Mouse (Mus musculus): ENCODE results near the gene Pip5kl1. TPM values are rescaled to one million over a fixed set of nuclear protein-coding genes. Genes with fewer than 3 reads are reported as not detected.

The Pip5kl1 gene
- total and polyA plus RNA-seq, 2 experiments: not detected

DNA sequence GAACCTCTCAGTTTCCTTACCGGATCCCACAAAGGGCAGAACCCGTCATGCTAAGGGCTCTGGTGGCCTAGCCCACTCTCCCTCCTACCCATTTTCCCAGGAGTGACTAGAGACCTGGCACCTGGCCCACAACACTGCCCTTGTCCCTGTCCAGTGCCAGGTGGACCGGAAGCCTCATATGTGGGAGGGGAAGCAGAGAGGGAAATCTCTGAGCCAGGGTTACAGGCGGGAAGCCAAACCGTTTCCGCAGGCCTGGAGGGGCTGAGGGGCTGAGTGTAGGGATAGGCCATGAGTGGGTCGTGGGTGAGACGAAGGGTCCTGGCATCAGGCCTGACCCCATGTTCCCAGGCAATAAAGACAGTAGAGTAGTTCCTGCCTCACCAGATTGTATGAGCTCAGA, 23.9 kb downstream of the Pip5kl1 start:
- no peak for DNase-seq (ENCODE audit: extremely low read depth, low read depth, low spot score)
- WGBS: 82% methylated on average over 8 of the region's 8 CpGs
- Histone ChIP-seq H3K9ac (ENCODE audit: low read depth, low read length) (no peak overlapping the region), H3K4me3 (ENCODE audit: insufficient read depth, low read depth, low read length) (no peak overlapping the region), H3K27me3 (ENCODE audit: control insufficient read depth, insufficient read depth, low read length) (no peaks in the 10 kb centered on the region), H3K27ac (replicated peaks; ENCODE audit: insufficient read depth, low read depth, low read length) (no peak overlapping the region), H3K4me1 (ENCODE audit: control insufficient read depth, insufficient read depth, low read length) (no peaks in the 10 kb centered on the region), H3K79me2 (ENCODE audit: control insufficient read depth, insufficient read depth, low read length) (no peaks in the 10 kb centered on the region), H3K36me3 (ENCODE audit: control insufficient read depth, insufficient read depth, low read length) (no peaks in the 10 kb centered on the region)
- no peak for TF ChIP-seq POLR2A (IDR thresholded peaks at IDR 0.05; ENCODE audit: extremely low read depth, insufficient read depth, low read length)
- no peak for TF ChIP-seq CTCF (IDR thresholded peaks at IDR 0.05; ENCODE audit: low read depth, low read length)

DNA sequence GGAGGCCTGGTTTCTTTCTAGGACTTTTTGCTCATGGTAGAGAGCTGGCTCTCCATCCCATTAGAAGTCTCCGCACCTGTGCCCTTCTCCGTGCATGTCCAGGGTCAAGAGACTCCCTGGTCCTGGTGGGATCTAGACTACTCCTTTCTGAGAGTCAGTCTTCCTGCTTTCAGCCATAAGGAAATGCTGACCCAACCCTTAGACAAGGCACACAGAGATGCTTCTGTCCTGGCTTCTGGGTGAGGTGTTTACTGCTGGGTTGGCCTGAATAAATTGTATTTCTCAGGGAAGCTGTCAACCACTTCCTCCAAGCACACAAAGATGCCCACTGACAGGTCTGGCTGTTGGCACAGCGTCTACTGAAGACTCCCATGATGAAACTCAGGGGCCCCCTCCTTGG, 24.8 kb downstream of the Pip5kl1 start, which contains the start of gene St6galnac6:
Gene St6galnac6, plus strand, starts transcription at position 301 of the 400 bp plus-strand sequence.
- no peaks in the 10 kb centered on the region for H3K27me3 ChIP-seq (ENCODE audit: control insufficient read depth, insufficient read depth, low read length)
- H3K4me3 ChIP-seq (ENCODE audit: insufficient read depth, low read depth, low read length): no peak within 1 kb of the TSS
- no peaks in the 10 kb centered on the region for H3K4me1 ChIP-seq (ENCODE audit: control insufficient read depth, insufficient read depth, low read length)
- TF ChIP-seq POLR2A (IDR thresholded peaks at IDR 0.05; ENCODE audit: extremely low read depth, insufficient read depth, low read length) (no peak), CTCF (IDR thresholded peaks at IDR 0.05; ENCODE audit: low read depth, low read length) (no peak)
- H3K36me3 ChIP-seq (ENCODE audit: control insufficient read depth, insufficient read depth, low read length): no peaks in the 10 kb centered on the region
- WGBS: 94% methylated on average over 3 of the region's 3 CpGs
- H3K27ac ChIP-seq (replicated peaks; ENCODE audit: insufficient read depth, low read depth, low read length): no peak within 1 kb of the TSS
- no peak within 1 kb of the TSS for H3K9ac ChIP-seq (ENCODE audit: low read depth, low read length)
- H3K79me2 ChIP-seq (ENCODE audit: control insufficient read depth, insufficient read depth, low read length): no peaks in the 10 kb centered on the region
- no peak for DNase-seq (ENCODE audit: extremely low read depth, low read depth, low spot score)

DNA sequence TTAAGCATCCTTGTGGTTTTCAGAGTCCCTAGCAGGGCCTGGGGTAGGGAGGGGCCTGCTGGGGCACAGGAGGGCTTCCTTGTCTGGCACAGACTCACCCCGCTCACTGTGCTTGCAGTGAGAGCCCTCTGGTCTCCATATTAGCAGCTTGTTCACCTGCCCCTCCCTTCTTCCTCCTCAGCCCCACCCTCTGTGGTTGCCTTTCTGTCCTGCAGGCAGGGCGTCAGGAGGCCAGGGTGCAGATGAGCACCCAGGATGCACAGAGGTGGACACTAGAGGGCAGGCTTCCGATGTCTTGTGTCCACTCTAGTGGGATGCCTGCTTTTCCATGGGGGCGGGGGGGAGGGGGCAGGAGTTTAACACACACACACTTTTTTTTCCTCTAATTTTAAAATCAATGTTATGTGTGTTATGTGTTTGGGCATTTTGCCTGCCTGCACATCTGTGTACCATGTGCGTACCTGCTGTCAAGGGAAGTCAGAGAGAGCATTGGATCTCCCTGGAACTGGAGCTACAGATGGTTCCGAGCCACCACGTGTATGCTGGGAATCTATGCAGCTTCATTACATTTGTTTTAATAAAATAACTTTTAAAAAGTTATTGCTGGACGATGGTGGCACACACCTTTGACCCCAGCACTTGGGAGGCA, 26.9 kb downstream of the Pip5kl1 start:
- TF ChIP-seq CTCF (IDR thresholded peaks at IDR 0.05; ENCODE audit: low read depth, low read length): peak; percentile 79
- TF ChIP-seq POLR2A (IDR thresholded peaks at IDR 0.05; ENCODE audit: extremely low read depth, insufficient read depth, low read length): no peak
- DNase-seq (ENCODE audit: extremely low read depth, low read depth, low spot score): no peak
- Histone ChIP-seq H3K27me3 (ENCODE audit: control insufficient read depth, insufficient read depth, low read length) (no peaks in the 10 kb centered on the region), H3K36me3 (ENCODE audit: control insufficient read depth, insufficient read depth, low read length) (no peaks in the 10 kb centered on the region), H3K79me2 (ENCODE audit: control insufficient read depth, insufficient read depth, low read length) (no peaks in the 10 kb centered on the region), H3K9ac (ENCODE audit: low read depth, low read length) (no peak overlapping the region), H3K27ac (replicated peaks; ENCODE audit: insufficient read depth, low read depth, low read length) (no peak overlapping the region), H3K4me3 (ENCODE audit: insufficient read depth, low read depth, low read length) (no peak overlapping the region), H3K4me1 (ENCODE audit: control insufficient read depth, insufficient read depth, low read length) (no peaks in the 10 kb centered on the region)
- WGBS: 43% methylated on average over 8 of the region's 8 CpGs

DNA sequence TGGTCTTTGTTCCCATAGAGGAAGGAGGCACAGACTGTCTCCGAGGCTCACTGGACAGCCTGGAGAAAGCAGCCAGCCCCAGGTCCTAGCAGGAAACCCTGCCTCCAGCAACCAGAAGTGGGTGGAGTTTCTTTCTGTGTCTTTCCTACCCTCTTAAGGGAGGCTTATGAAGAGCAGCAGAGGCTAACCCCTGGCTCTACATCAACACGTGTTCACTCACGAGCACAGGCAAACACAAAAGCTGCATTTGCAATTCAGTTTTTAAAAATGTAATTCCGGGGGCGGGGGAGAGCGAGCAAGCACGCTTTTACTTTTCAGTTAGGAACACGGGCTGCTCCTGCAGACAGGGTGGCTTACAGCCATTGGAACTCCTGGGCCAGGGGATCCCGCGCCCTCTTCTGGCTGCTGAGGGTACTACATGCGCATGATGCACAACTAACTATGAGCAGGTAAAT, 28.0 kb downstream of the Pip5kl1 start:
- WGBS: 5% methylated on average over 11 of the region's 11 CpGs
- no peaks in the 10 kb centered on the region for H3K79me2 ChIP-seq (ENCODE audit: control insufficient read depth, insufficient read depth, low read length)
- 0 out of 2 replicates have a peak overlapping the region, but pooled peaks have one; percentile 18 for H3K4me3 ChIP-seq (ENCODE audit: insufficient read depth, low read depth, low read length)
- DNase-seq (ENCODE audit: extremely low read depth, low read depth, low spot score): peak; percentile 59
- H3K27me3 ChIP-seq (ENCODE audit: control insufficient read depth, insufficient read depth, low read length): no peaks in the 10 kb centered on the region
- H3K27ac ChIP-seq (replicated peaks; ENCODE audit: insufficient read depth, low read depth, low read length): no peak overlapping the region
- TF ChIP-seq CTCF (IDR thresholded peaks at IDR 0.05; ENCODE audit: low read depth, low read length) (peak; percentile 97), POLR2A (IDR thresholded peaks at IDR 0.05; ENCODE audit: extremely low read depth, insufficient read depth, low read length) (no peak)
- H3K4me1 ChIP-seq (ENCODE audit: control insufficient read depth, insufficient read depth, low read length): peaks cover 3% of the 10 kb centered on the region; the same call in 1 of the 2 replicates
- no peak overlapping the region for H3K9ac ChIP-seq (ENCODE audit: low read depth, low read length)
- H3K36me3 ChIP-seq (ENCODE audit: control insufficient read depth, insufficient read depth, low read length): no peaks in the 10 kb centered on the region

DNA sequence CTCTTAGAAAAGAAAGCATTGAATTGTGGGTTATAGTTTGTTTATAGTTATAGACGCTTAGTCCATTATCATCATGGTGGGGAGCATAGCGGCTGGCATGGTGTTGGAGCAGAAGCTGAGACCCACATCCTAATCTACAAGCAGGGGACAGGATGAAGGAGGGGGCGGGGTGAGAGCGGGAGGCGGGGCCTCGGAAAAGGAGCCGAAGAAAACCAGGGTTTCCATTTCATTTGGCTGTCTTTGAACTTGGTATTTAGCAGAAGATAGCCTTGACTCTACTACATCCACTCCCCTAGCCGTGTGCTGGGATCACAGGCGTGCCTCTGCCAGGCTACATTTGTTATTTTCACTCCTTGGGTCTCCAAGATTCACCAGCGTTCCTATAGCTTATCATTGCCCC, 30.0 kb downstream of the Pip5kl1 start:
- Histone ChIP-seq H3K27ac (replicated peaks; ENCODE audit: insufficient read depth, low read depth, low read length) (no peak overlapping the region), H3K9ac (ENCODE audit: low read depth, low read length) (no peak overlapping the region), H3K4me1 (ENCODE audit: control insufficient read depth, insufficient read depth, low read length) (peaks cover 6% of the 10 kb centered on the region; the same call in 1 of the 2 replicates), H3K36me3 (ENCODE audit: control insufficient read depth, insufficient read depth, low read length) (no peaks in the 10 kb centered on the region), H3K4me3 (ENCODE audit: insufficient read depth, low read depth, low read length) (no peak overlapping the region), H3K79me2 (ENCODE audit: control insufficient read depth, insufficient read depth, low read length) (no peaks in the 10 kb centered on the region), H3K27me3 (ENCODE audit: control insufficient read depth, insufficient read depth, low read length) (no peaks in the 10 kb centered on the region)
- WGBS: 59% methylated on average over 10 of the region's 10 CpGs
- DNase-seq (ENCODE audit: extremely low read depth, low read depth, low spot score): no peak
- TF ChIP-seq POLR2A (IDR thresholded peaks at IDR 0.05; ENCODE audit: extremely low read depth, insufficient read depth, low read length): no peak
- TF ChIP-seq CTCF (IDR thresholded peaks at IDR 0.05; ENCODE audit: low read depth, low read length): no peak
